8 mouse cellular contexts compared by ENCODE assay signal in genomic region chr8:11999736-12000458, GRCm38 (mm10).
DNase-seq lines count a peak whose midpoint lies in the region.

No protein-coding gene starts in this region.

- DNase-seq in urinary bladder, postnatal 14 days (ENCODE audit: low spot score), result peak; percentile 65
- DNase-seq in urinary bladder, postnatal 10 days (ENCODE audit: low spot score), result no peak
- DNase-seq in cerebellum, postnatal 14 days, result peak; percentile 81 to 82
- peak; percentile 52 to 70 for DNase-seq in frontal cortex, postnatal 25 days (ENCODE audit: low spot score in 2 of 2)
- DNase-seq in layer of hippocampus, adult 18-20 months (ENCODE audit: low spot score in 2 of 2), result peak; percentile 43 to 80
- DNase-seq in lung, postnatal 25 days (ENCODE audit: low spot score), result peak; percentile 55
- DNase-seq in right cerebral cortex, postnatal 10 days (ENCODE audit: low spot score in 2 of 2), result peak; percentile 81 to 86
- no peak for DNase-seq in spleen, postnatal 4 days (ENCODE audit: low spot score in 2 of 2)

Comparison
In these comparisons a context has a peak if more than half of its experiments do, and no peak if none do; other contexts are left out.
1. DNase-seq: peak in urinary bladder, postnatal 14 days (single experiment), cerebellum, postnatal 14 days (2 of 2), frontal cortex, postnatal 25 days (2 of 2), layer of hippocampus, adult 18-20 months (2 of 2), lung, postnatal 25 days (single experiment) and right cerebral cortex, postnatal 10 days (2 of 2); none in urinary bladder, postnatal 10 days (single experiment) and spleen, postnatal 4 days (0 of 2).